Mouse (Mus musculus) MEL (cell line): Measurements from ENCODE around the gene Eng.

Experiments
- BHLHE40 ChIP-seq: IDR thresholded peaks from 2 replicates; pipeline ENCODE4 v1.6.1; 2012; ENCODE audit warnings: low read depth, mild to moderate bottlenecking, inconsistent platforms, low read length, improper control_type of control experiment, borderline replicate concordance
- CTCF ChIP-seq, 3 experiments: IDR thresholded peaks in 2 of 3; conservative IDR thresholded peaks in 1 of 3; 2 replicates each; pipeline ENCODE4 v1.5.1; 2011 to 2012; ENCODE audit warnings: low read length in 3 of 3, low read depth in 2 of 3, mild to moderate bottlenecking in 2 of 3, improper control_type of control experiment in 1 of 3, inconsistent platforms in 1 of 3, mixed read lengths in 1 of 3, moderate library complexity in 1 of 3; ENCODE audit not compliant: control insufficient read depth in 1 of 3, insufficient read depth in 1 of 3, poor library complexity in 1 of 3, severe bottlenecking in 1 of 3
- GATA1 ChIP-seq: IDR thresholded peaks from 2 replicates; pipeline ENCODE4 v1.6.1; 2011; ENCODE audit warnings: low read depth, low read length, improper control_type of control experiment
- MAX ChIP-seq: IDR thresholded peaks from 2 replicates; pipeline ENCODE4 v1.6.1; 2011; ENCODE audit warnings: low read length, improper control_type of control experiment
- NELFE ChIP-seq: IDR thresholded peaks from 2 replicates; pipeline ENCODE4 v1.6.1; 2011; ENCODE audit warnings: low read depth, low read length, improper control_type of control experiment
- NRF1 ChIP-seq: IDR thresholded peaks from 2 replicates; pipeline ENCODE4 v1.6.1; 2014; ENCODE audit warnings: low read depth, mild to moderate bottlenecking, inconsistent platforms, low read length, improper control_type of control experiment, moderate library complexity; ENCODE audit not compliant: poor library complexity, insufficient read depth, severe bottlenecking
- POLR2A ChIP-seq, 2 experiments: IDR thresholded peaks; 2 replicates each; pipeline ENCODE4 v1.6.1; 2011 to 2012; ENCODE audit warnings: low read length in 2 of 2, mild to moderate bottlenecking in 2 of 2, control low read depth in 1 of 2, improper control_type of control experiment in 1 of 2, low read depth in 1 of 2, moderate library complexity in 1 of 2; ENCODE audit not compliant: control insufficient read depth in 1 of 2, insufficient read depth in 1 of 2, poor library complexity in 1 of 2
- ZC3H11A ChIP-seq: IDR thresholded peaks from 2 replicates; pipeline ENCODE4 v1.6.1; 2012; ENCODE audit warnings: low read depth, mild to moderate bottlenecking, inconsistent platforms, low read length, improper control_type of control experiment

- TF ChIP-seq CTCF (IDR thresholded peaks at IDR 0.05 in 2 of 3, conservative IDR thresholded peaks at IDR 0.05 in 1 of 3; ENCODE audit: control insufficient read depth in 1 of 3, insufficient read depth in 1 of 3, low read depth in 2 of 3, low read length in 3 of 3, poor library complexity in 1 of 3, severe bottlenecking in 1 of 3): peak; percentile 71 to 93 (median 75)
- TF ChIP-seq ZC3H11A: no peak; the same call in 1 of the 2 replicates
- no peak for TF ChIP-seq BHLHE40
- peak in 1 of 2 experiments; percentile 46; a peak in 2 of 4 replicates for TF ChIP-seq POLR2A (IDR thresholded peaks at IDR 0.05; ENCODE audit: control insufficient read depth in 1 of 2, insufficient read depth in 1 of 2, low read depth in 1 of 2, low read length in 2 of 2, poor library complexity in 1 of 2)
- peak; percentile 47; the same call in 1 of the 2 replicates for TF ChIP-seq NELFE
- no peak for TF ChIP-seq GATA1
- no peak; the same call in 1 of the 2 replicates for TF ChIP-seq MAX
- 0 out of 2 replicates have a peak, but pooled peaks have one; percentile 31 for TF ChIP-seq NRF1
Measured at GRCm38 (mm10) chr2:32606161-32607142, 39.9 kb upstream of the Eng start.
